Mouse (Mus musculus) heart, embryonic 10.5 days (tissue): Measurements from ENCODE around the gene Slc24a3. TPM values are rescaled to one million over a fixed set of nuclear protein-coding genes. Genes with fewer than 3 reads are reported as not detected.

Source experiments
- DNase-seq: peaks from one replicate; pipeline ENCODE4 v3.0.0-alpha.2; 2017; ENCODE audit warnings: low spot score
- H3K27ac ChIP-seq: fragments of 300-500 bp; sonication (generic); 2 replicates; pipeline ENCODE4 v1.5.1; 2016; ENCODE audit warnings: mild to moderate bottlenecking
- H3K27me3 ChIP-seq: fragments of 300-500 bp; sonication (generic); 2 replicates; pipeline ENCODE4 v1.6.1; 2016; ENCODE audit warnings: mild to moderate bottlenecking; ENCODE audit not compliant: poor library complexity, insufficient read depth, severe bottlenecking
- H3K36me3 ChIP-seq: fragments of 300-500 bp; sonication (generic); 2 replicates; pipeline ENCODE4 v1.6.1; 2016; ENCODE audit warnings: mild to moderate bottlenecking, moderate library complexity
- H3K4me1 ChIP-seq: fragments of 300-500 bp; sonication (generic); 2 replicates; pipeline ENCODE4 v1.6.1; 2016; ENCODE audit warnings: mild to moderate bottlenecking
- H3K4me3 ChIP-seq: fragments of 300-500 bp; sonication (generic); 2 replicates; pipeline ENCODE4 v1.5.1; 2016; ENCODE audit warnings: mild to moderate bottlenecking, moderate library complexity
- H3K9me3 ChIP-seq: fragments of 300-500 bp; sonication (generic); 2 replicates; pipeline ENCODE4 v1.6.1; 2016; ENCODE audit warnings: mild to moderate bottlenecking, moderate library complexity
- WGBS: fragments of 180-500 bp; shearing (Covaris S2); methylation state at CpG from one replicate; pipeline ENCODE4 v1.1.7; 2016; 5-methylcytosine and 5-hydroxymethylcytosine counted together
- polyA plus RNA-seq: library from polyadenylated mRNA; unstranded; fragments of >200 nt; fragmentation: Nextera tagmentation; extraction: Ambion mirVana; gene quantifications from 2 replicates; pipeline ENCODE4 v1.2.1, GENCODE M21; 2016

Slc24a3 gene
- polyA plus RNA-seq, 1 experiment from 2014 or later, result 2.2 TPM

GRCm38 (mm10) chr2:145217422-145217821 lies 49.9 kb downstream of the Slc24a3 start:
- H3K27me3 ChIP-seq, result no peaks in the 10 kb centered on the region
- DNase-seq, result peak; percentile 36
- H3K27ac ChIP-seq, result no peak overlapping the region
- WGBS, result 87% methylated on average over 2 of the region's 2 CpGs
- no peaks in the 10 kb centered on the region for H3K36me3 ChIP-seq
- H3K4me3 ChIP-seq, result no peak overlapping the region
- no peaks in the 10 kb centered on the region for H3K4me1 ChIP-seq
- H3K9me3 ChIP-seq, result no peaks in the 10 kb centered on the region

- no peak for DNase-seq
- WGBS, result 86% methylated on average over 6 of the region's 6 CpGs
- H3K4me3 ChIP-seq, result no peak overlapping the region
- H3K27ac ChIP-seq, result no peak overlapping the region
- H3K9me3 ChIP-seq, result no peaks in the 10 kb centered on the region
- no peaks in the 10 kb centered on the region for H3K4me1 ChIP-seq
- no peaks in the 10 kb centered on the region for H3K36me3 ChIP-seq
- H3K27me3 ChIP-seq, result no peaks in the 10 kb centered on the region
Observed at GRCm38 (mm10) chr2:145219246-145219645, 51.7 kb downstream of the Slc24a3 start.

DNA sequence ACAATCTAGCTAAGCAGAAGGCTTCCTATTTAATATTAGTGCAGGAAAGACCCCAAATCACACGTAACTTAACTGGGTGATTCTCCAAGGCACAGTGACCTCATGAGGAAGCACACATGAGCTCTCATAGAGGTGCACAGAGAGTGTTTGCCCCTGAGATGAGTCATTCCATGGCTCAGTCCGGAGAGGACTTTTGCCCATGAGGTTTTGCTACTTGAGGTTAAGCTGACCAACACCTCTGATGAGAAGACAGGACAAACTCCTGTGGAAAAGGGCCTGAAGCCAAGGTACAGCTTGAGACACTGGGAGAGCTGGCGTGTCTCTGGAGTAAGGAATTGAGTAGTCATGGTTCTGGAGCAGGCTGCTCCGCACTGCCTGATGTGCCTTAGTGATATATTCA lies 56.1 kb downstream of the Slc24a3 start:
- Histone ChIP-seq H3K9me3 (no peaks in the 10 kb centered on the region), H3K4me1 (peaks cover 14% of the 10 kb centered on the region), H3K36me3 (no peaks in the 10 kb centered on the region), H3K4me3 (no peak overlapping the region), H3K27me3 (no peaks in the 10 kb centered on the region), H3K27ac (no peak overlapping the region)
- WGBS, result 84% methylated on average over 4 of the region's 4 CpGs
- no peak for DNase-seq

- H3K36me3 ChIP-seq, result no peaks in the 10 kb centered on the region
- H3K27me3 ChIP-seq, result no peaks in the 10 kb centered on the region
- no peak overlapping the region for H3K4me3 ChIP-seq
- 64% methylated on average over 3 of the region's 3 CpGs for WGBS
- no peak for DNase-seq
- peaks cover 17% of the 10 kb centered on the region for H3K4me1 ChIP-seq
- H3K27ac ChIP-seq, result peak overlapping the region; percentile 67
- H3K9me3 ChIP-seq, result no peaks in the 10 kb centered on the region
Observed at GRCm38 (mm10) chr2:145225640-145226039, 58.1 kb downstream of the Slc24a3 start.

DNA sequence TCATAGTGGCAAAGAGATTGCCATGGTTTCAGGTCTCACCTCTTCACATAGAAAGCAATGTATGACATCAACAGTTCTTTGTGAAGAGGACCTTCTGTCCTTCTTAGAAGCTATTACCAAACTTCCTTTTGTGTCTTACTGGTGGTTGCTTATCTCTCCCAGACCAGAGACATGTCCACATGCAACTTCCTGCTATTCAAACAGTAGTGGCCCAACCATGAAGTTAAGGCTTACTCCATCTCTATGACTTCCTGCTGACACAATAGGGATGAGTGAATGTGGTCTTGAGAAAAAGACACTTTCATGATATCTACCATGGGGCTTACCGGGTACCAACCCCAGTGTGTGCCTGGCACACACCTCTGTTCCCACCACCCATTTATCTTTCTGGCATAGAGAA lies 58.5 kb downstream of the Slc24a3 start:
- H3K9me3 ChIP-seq, result no peaks in the 10 kb centered on the region
- no peak overlapping the region for H3K4me3 ChIP-seq
- no peaks in the 10 kb centered on the region for H3K27me3 ChIP-seq
- DNase-seq, result no peak
- H3K36me3 ChIP-seq, result no peaks in the 10 kb centered on the region
- H3K4me1 ChIP-seq, result peaks cover 17% of the 10 kb centered on the region
- WGBS, result 77% methylated on average over 1 of the region's 1 CpGs
- H3K27ac ChIP-seq, result 0 out of 2 replicates have a peak overlapping the region, but pooled peaks have one; percentile 29

- H3K4me3 ChIP-seq, result no peak overlapping the region
- H3K27me3 ChIP-seq, result no peaks in the 10 kb centered on the region
- DNase-seq, result no peak
- 84% methylated on average over 5 of the region's 5 CpGs for WGBS
- no peaks in the 10 kb centered on the region for H3K9me3 ChIP-seq
- peaks cover 20% of the 10 kb centered on the region for H3K4me1 ChIP-seq
- no peaks in the 10 kb centered on the region for H3K36me3 ChIP-seq
- H3K27ac ChIP-seq, result no peak overlapping the region
Observed at GRCm38 (mm10) chr2:145227351-145227750, 59.8 kb downstream of the Slc24a3 start.

DNA sequence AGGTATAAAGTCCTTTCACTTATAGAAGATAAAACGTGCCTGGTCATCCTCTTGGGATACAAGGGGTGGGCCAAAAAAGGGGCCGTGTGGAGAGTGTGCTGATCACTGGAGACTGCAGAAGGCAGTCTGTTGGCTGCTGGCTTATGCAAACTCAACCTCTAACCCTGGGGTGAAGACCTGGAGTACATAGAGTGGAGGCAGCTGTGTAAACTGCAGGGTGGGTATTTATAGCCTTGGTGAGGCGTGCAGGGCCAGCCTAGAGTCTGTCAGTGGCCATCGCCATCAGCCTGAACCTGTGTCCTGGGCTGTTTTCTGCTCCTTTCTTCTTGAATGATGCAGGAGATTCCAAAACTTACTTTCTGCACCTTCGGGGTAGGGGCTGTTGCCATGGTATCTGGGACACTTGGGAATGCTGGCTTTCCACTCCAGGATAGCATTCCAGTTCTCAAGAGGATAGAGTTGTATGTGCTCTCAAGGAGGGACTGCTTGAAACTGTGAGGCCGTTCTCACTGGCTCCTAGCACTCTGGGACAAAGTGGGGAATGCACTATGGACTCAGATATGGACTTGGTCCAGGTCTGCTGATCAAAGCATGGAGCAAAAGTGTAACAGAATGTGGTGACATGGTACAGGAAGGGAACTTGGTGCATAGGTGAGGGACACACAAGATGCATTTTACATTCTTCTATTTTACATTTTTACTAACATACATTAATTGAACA lies 65.4 kb downstream of the Slc24a3 start:
- peak; percentile 75 for DNase-seq
- WGBS, result 23% methylated on average over 6 of the region's 6 CpGs
- Histone ChIP-seq H3K9me3 (no peaks in the 10 kb centered on the region), H3K36me3 (no peaks in the 10 kb centered on the region), H3K27ac (peak overlapping the region; percentile 76; the same call in 1 of the 2 replicates), H3K27me3 (no peaks in the 10 kb centered on the region), H3K4me1 (peaks cover 33% of the 10 kb centered on the region), H3K4me3 (no peak overlapping the region)

DNA sequence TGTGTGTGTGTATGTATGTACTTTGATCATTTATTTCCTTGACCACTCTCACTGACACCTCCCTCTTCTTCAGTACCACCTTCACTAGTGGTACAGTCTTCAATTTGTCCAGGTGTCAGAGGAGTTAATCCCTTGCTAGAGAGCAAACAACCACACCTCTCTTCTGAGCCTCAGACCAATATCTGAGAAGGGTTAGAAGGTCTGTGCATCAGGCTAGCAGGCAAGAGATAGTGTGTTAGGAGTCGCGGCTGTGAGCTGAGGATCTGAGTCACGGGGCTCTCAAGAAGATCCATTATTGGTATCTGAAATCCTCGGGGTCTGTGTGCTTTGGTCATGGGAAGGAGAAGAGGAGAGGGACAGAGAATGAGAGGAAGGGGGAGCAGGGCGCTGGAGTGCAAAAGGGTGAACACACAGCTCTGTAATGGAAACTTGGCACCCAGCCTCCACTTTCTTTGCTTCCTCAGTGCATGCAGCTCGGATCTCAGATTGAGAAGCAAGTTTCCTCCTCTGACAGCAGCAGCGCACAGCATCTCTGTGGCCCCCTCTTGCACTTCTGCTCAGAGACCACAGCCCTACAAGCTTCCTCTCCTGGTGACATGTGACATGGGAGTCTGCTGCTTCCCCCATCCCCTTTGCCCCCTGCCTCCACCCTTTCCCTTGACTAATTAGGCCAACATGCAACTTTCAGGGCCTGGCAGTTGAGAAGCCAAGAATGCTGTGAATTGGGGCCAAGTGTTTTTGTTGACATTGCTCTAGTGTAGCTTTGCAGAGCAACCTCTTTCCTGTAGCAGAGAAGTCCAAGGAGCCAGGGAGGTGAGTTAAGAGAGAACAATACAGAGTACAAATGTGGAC lies 66.2 kb downstream of the Slc24a3 start:
- no peaks in the 10 kb centered on the region for H3K36me3 ChIP-seq
- 0 out of 2 replicates have a peak overlapping the region, but pooled peaks have one; percentile 3 for H3K4me3 ChIP-seq
- H3K27ac ChIP-seq, result peak overlapping the region; percentile 76
- H3K4me1 ChIP-seq, result peaks cover 29% of the 10 kb centered on the region
- 32% methylated on average over 7 of the region's 7 CpGs for WGBS
- H3K27me3 ChIP-seq, result no peaks in the 10 kb centered on the region
- DNase-seq, result peak; percentile 77
- no peaks in the 10 kb centered on the region for H3K9me3 ChIP-seq

GRCm38 (mm10) chr2:145246384-145246783 lies 78.8 kb downstream of the Slc24a3 start:
- DNase-seq, result no peak
- 80% methylated on average over 4 of the region's 4 CpGs for WGBS

GRCm38 (mm10) chr2:145248185-145248584 lies 80.6 kb downstream of the Slc24a3 start:
- Histone ChIP-seq H3K27ac (no peak overlapping the region), H3K4me3 (no peak overlapping the region), H3K27me3 (no peaks in the 10 kb centered on the region), H3K36me3 (no peaks in the 10 kb centered on the region), H3K4me1 (no peaks in the 10 kb centered on the region), H3K9me3 (no peaks in the 10 kb centered on the region)
- DNase-seq, result no peak
- WGBS, result 89% methylated on average over 3 of the region's 3 CpGs

More at GRCm38 (mm10) chr2:145246384-145246783, 78.8 kb downstream of the Slc24a3 start:
- Histone ChIP-seq H3K27ac (no peak overlapping the region), H3K4me1 (no peaks in the 10 kb centered on the region), H3K9me3 (no peaks in the 10 kb centered on the region), H3K4me3 (no peak overlapping the region), H3K27me3 (no peaks in the 10 kb centered on the region), H3K36me3 (no peaks in the 10 kb centered on the region)

DNA sequence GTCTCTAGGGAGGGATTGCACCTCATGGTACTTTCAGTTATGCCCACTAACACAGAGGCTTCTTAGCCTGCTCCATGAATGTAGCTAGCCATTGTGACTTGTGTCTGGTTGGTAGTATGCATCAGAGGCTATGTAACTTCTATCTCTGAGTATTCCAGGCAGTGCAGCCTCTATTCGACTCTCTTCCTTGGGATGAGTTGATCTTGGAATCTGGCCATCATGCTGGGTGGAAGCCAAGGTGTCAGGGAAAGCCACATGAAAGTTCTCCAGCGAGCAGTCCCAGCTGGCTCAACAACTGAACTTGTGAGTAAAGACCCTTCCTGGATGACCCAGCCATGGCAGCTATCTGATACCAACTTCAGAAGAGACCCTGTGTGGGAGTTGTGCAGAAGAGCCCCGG lies 89.8 kb downstream of the Slc24a3 start:
- DNase-seq, result no peak
- no peaks in the 10 kb centered on the region for H3K9me3 ChIP-seq
- 62% methylated on average over 3 of the region's 3 CpGs for WGBS
- H3K4me1 ChIP-seq, result no peaks in the 10 kb centered on the region
- H3K4me3 ChIP-seq, result no peak overlapping the region
- H3K27me3 ChIP-seq, result no peaks in the 10 kb centered on the region
- no peaks in the 10 kb centered on the region for H3K36me3 ChIP-seq
- H3K27ac ChIP-seq, result no peak overlapping the region

DNA sequence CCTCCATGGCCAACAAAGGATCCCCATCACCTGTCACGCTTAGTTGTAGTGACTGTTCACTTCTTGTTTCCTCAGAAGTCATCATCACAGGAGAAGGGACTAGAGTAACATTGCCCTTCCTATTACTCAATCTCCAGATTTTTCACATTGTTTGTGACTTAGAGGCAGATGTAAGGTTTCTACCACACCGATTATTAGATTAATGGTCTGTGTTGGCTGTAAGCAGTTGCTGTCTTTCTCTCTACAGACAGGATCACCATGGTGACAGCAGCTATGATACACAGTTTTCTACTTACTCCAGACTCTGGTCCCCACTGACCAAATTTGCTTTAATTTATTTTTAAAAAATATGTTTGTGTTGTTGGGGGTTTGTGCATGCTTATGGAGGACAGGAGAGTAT lies 90.3 kb downstream of the Slc24a3 start:
- Histone ChIP-seq H3K27me3 (no peaks in the 10 kb centered on the region), H3K36me3 (no peaks in the 10 kb centered on the region), H3K9me3 (no peaks in the 10 kb centered on the region), H3K4me1 (no peaks in the 10 kb centered on the region), H3K4me3 (no peak overlapping the region), H3K27ac (no peak overlapping the region)
- WGBS, result 92% methylated on average over 2 of the region's 2 CpGs
- DNase-seq, result no peak

- no peaks in the 10 kb centered on the region for H3K36me3 ChIP-seq
- H3K4me1 ChIP-seq, result no peaks in the 10 kb centered on the region
- H3K9me3 ChIP-seq, result no peaks in the 10 kb centered on the region
- H3K27me3 ChIP-seq, result no peaks in the 10 kb centered on the region
- no peak overlapping the region for H3K4me3 ChIP-seq
- H3K27ac ChIP-seq, result no peak overlapping the region
- WGBS, result 74% methylated on average over 1 of the region's 1 CpGs
- no peak for DNase-seq
Observed at GRCm38 (mm10) chr2:145260574-145260973, 93.0 kb downstream of the Slc24a3 start.
